Mouse (Mus musculus) neural tube, embryonic 14.5 days (tissue): ENCODE results near the gene Rapgef3. TPM values are rescaled to one million over a fixed set of nuclear protein-coding genes. Genes with fewer than 3 reads are reported as not detected.
A peak's percentile ranks its signal among the peaks of the same experiment; 100 is the strongest.

Source experiments
- ATAC-seq: fragments of 200-750 bp; cut with Nextera tagmentation; 2 replicates; pipeline ENCODE4 v1.8.0; 2017; ENCODE audit warnings: low read depth, mild to moderate bottlenecking, moderate TSS enrichment, moderate library complexity
- H3K27ac ChIP-seq: fragments of 300-500 bp; sonication (generic); 2 replicates; pipeline ENCODE4 v1.5.1; 2014; ENCODE audit warnings: low read depth, mild to moderate bottlenecking, control low read depth, low read length, moderate library complexity, mixed read lengths
- H3K27me3 ChIP-seq: fragments of 300-500 bp; sonication (generic); 2 replicates; pipeline ENCODE4 v1.6.1; 2014; ENCODE audit warnings: low read length; ENCODE audit not compliant: control insufficient read depth, insufficient read depth
- H3K36me3 ChIP-seq: fragments of 300-500 bp; sonication (generic); 2 replicates; pipeline ENCODE4 v1.6.1; 2014; ENCODE audit warnings: low read length, mixed read lengths; ENCODE audit not compliant: control insufficient read depth, insufficient read depth
- H3K4me1 ChIP-seq: fragments of 300-500 bp; sonication (generic); 2 replicates; pipeline ENCODE4 v1.6.1; 2014; ENCODE audit warnings: low read length; ENCODE audit not compliant: control insufficient read depth, insufficient read depth
- H3K4me2 ChIP-seq: fragments of 300-500 bp; sonication (generic); 2 replicates; pipeline ENCODE4 v1.6.1; 2014; ENCODE audit warnings: mild to moderate bottlenecking, low read depth, low read length, control low read depth
- H3K4me3 ChIP-seq: fragments of 300-500 bp; sonication (generic); 2 replicates; pipeline ENCODE4 v1.5.1; 2014; ENCODE audit warnings: low read depth, low read length, control low read depth, mixed read lengths
- H3K9ac ChIP-seq: fragments of 300-500 bp; sonication (generic); replicated peaks from 2 replicates; pipeline ENCODE4 v1.6.1; 2014; ENCODE audit warnings: low read depth, mild to moderate bottlenecking, control low read depth, low read length, mixed read lengths
- H3K9me3 ChIP-seq: fragments of 300-500 bp; sonication (generic); 2 replicates; pipeline ENCODE4 v1.6.1; 2016; ENCODE audit warnings: low read length; ENCODE audit not compliant: control insufficient read depth
- WGBS: fragments of 180-500 bp; shearing (Covaris S2); extraction: QIAGEN DNeasy Blood & Tissue Kit; methylation state at CpG from one replicate; pipeline ENCODE4 v1.1.7; 2014; 5-methylcytosine and 5-hydroxymethylcytosine counted together
- polyA plus RNA-seq: library from polyadenylated mRNA; unstranded; fragments of >200 nt; fragmentation: Nextera tagmentation; extraction: Ambion mirVana; gene quantifications from 2 replicates; pipeline ENCODE4 v1.2.1, GENCODE M21; 2014

Rapgef3 gene
- polyA plus RNA-seq, 1 experiment from 2014 or later: 6.7 TPM

- no peak overlapping the region for H3K27ac ChIP-seq
- 86% methylated on average over 8 of the region's 8 CpGs for WGBS
- ATAC-seq: no peak
- peaks cover 23% of the 10 kb centered on the region for H3K4me1 ChIP-seq
- H3K9ac ChIP-seq: no peak overlapping the region
- no peak overlapping the region for H3K4me2 ChIP-seq
- peaks cover 9% of the 10 kb centered on the region for H3K27me3 ChIP-seq
- H3K4me3 ChIP-seq: no peak overlapping the region
- no peaks in the 10 kb centered on the region for H3K9me3 ChIP-seq
- no peaks in the 10 kb centered on the region for H3K36me3 ChIP-seq
These were observed 2.5 kb upstream of the Rapgef3 start for GRCm38 (mm10) chr15:97770280-97770679.

- under 1% methylated on average over 18 of the region's 18 CpGs for WGBS
- peaks cover 9% of the 10 kb centered on the region for H3K27me3 ChIP-seq
These were observed 420 bp upstream of the Rapgef3 start for GRCm38 (mm10) chr15:97768192-97768591.

GRCm38 (mm10) chr15:97766594-97767279, 1.0 kb downstream of the Rapgef3 start:
- Histone ChIP-seq H3K4me2 (peak overlapping the region; percentile 78), H3K36me3 (no peaks in the 10 kb centered on the region), H3K4me1 (peaks cover 29% of the 10 kb centered on the region), H3K9ac (peak overlapping the region; percentile 52), H3K4me3 (peak overlapping the region; percentile 30), H3K9me3 (no peaks in the 10 kb centered on the region), H3K27ac (peak overlapping the region; percentile 48), H3K27me3 (peaks cover 9% of the 10 kb centered on the region)
- 4% methylated on average over 23 of the region's 23 CpGs for WGBS
- no peak for ATAC-seq

More at GRCm38 (mm10) chr15:97768192-97768591, 420 bp upstream of the Rapgef3 start:
- H3K4me1 ChIP-seq: peaks cover 29% of the 10 kb centered on the region
- peak overlapping the region; percentile 28; the same call in 1 of the 2 replicates for H3K27ac ChIP-seq
- no peaks in the 10 kb centered on the region for H3K9me3 ChIP-seq
- H3K9ac ChIP-seq: peak overlapping the region; percentile 52
- peak overlapping the region; percentile 78 for H3K4me2 ChIP-seq
- peak overlapping the region; percentile 30 for H3K4me3 ChIP-seq
- H3K36me3 ChIP-seq: no peaks in the 10 kb centered on the region
- ATAC-seq: peak; percentile 26; the same call in 1 of the 2 replicates

- Histone ChIP-seq H3K27me3 (peaks cover 9% of the 10 kb centered on the region), H3K27ac (peak overlapping the region; percentile 48), H3K4me3 (peak overlapping the region; percentile 30), H3K36me3 (no peaks in the 10 kb centered on the region), H3K9ac (peak overlapping the region; percentile 52), H3K4me1 (peaks cover 29% of the 10 kb centered on the region), H3K9me3 (no peaks in the 10 kb centered on the region), H3K4me2 (peak overlapping the region; percentile 78)
- ATAC-seq: peak; percentile 47
- 3% methylated on average over 8 of the region's 8 CpGs for WGBS
These were observed 1.6 kb downstream of the Rapgef3 start for GRCm38 (mm10) chr15:97766194-97766593.

GRCm38 (mm10) chr15:97765090-97765794, 2.5 kb downstream of the Rapgef3 start:
- Histone ChIP-seq H3K27me3 (peaks cover 9% of the 10 kb centered on the region), H3K4me3 (no peak overlapping the region), H3K4me2 (peak overlapping the region; percentile 78), H3K36me3 (no peaks in the 10 kb centered on the region), H3K9ac (no peak overlapping the region), H3K27ac (no peak overlapping the region), H3K9me3 (no peaks in the 10 kb centered on the region), H3K4me1 (peaks cover 29% of the 10 kb centered on the region)
- ATAC-seq: no peak
- 31% methylated on average over 13 of the region's 13 CpGs for WGBS

GRCm38 (mm10) chr15:97764532-97764931, 3.2 kb downstream of the Rapgef3 start:
- Histone ChIP-seq H3K4me1 (peaks cover 29% of the 10 kb centered on the region), H3K27ac (no peak overlapping the region), H3K4me2 (no peak overlapping the region), H3K4me3 (no peak overlapping the region), H3K9ac (no peak overlapping the region), H3K9me3 (no peaks in the 10 kb centered on the region), H3K27me3 (peaks cover 6% of the 10 kb centered on the region; the same call in 1 of the 2 replicates), H3K36me3 (no peaks in the 10 kb centered on the region)
- WGBS: 78% methylated on average over 2 of the region's 2 CpGs
- no peak for ATAC-seq

- Histone ChIP-seq H3K4me2 (no peak overlapping the region), H3K27ac (no peak overlapping the region), H3K9me3 (no peaks in the 10 kb centered on the region), H3K4me3 (no peak overlapping the region), H3K27me3 (peaks cover 6% of the 10 kb centered on the region; the same call in 1 of the 2 replicates), H3K9ac (no peak overlapping the region), H3K4me1 (peaks cover 29% of the 10 kb centered on the region), H3K36me3 (no peaks in the 10 kb centered on the region)
- ATAC-seq: no peak
- WGBS: 60% methylated on average over 9 of the region's 9 CpGs
These were observed 4.3 kb downstream of the Rapgef3 start for GRCm38 (mm10) chr15:97763256-97764049.

GRCm38 (mm10) chr15:97762733-97763132, 5.0 kb downstream of the Rapgef3 start:
- H3K4me3 ChIP-seq: no peak overlapping the region
- no peaks in the 10 kb centered on the region for H3K36me3 ChIP-seq
- peaks cover 22% of the 10 kb centered on the region for H3K4me1 ChIP-seq
- no peak overlapping the region for H3K9ac ChIP-seq
- H3K9me3 ChIP-seq: no peaks in the 10 kb centered on the region
- no peak overlapping the region for H3K27ac ChIP-seq
- ATAC-seq: no peak
- peaks cover 6% of the 10 kb centered on the region; the same call in 1 of the 2 replicates for H3K27me3 ChIP-seq
- H3K4me2 ChIP-seq: no peak overlapping the region
- WGBS: 71% methylated on average over 9 of the region's 9 CpGs
